Mouse (Mus musculus) heart, embryonic 12.5 days (tissue): ENCODE results near the gene Bcl7a. TPM values are rescaled to one million over a fixed set of nuclear protein-coding genes. Genes with fewer than 3 reads are reported as not detected.

Experiments used
- polyA plus RNA-seq: library from polyadenylated mRNA; unstranded; fragments of >200 nt; fragmentation: Nextera tagmentation; extraction: Ambion mirVana; gene quantifications from 2 replicates; pipeline ENCODE4 v1.2.1, GENCODE M21; 2016

Bcl7a gene
- polyA plus RNA-seq, 1 experiment from 2014 or later = 16.6 TPM

Other genes starting within 250 kb of the Bcl7a start
- 1.0 and 1.3 TPM in 2 replicates for gene Rhof, start 211.1 kb upstream of the Bcl7a start, polyA plus RNA-seq
- 7.4 and 8.1 TPM in 2 replicates for gene Setd1b, start 201.6 kb upstream of the Bcl7a start, polyA plus RNA-seq
- gene Psmd9, start 174.4 kb upstream of the Bcl7a start, polyA plus RNA-seq = 58.5 and 58.6 TPM in 2 replicates
- gene Hpd, start 161.1 kb upstream of the Bcl7a start, polyA plus RNA-seq = not detected in 2 replicates
- 0.24 and 0.64 TPM in 2 replicates for gene Wdr66, start 91.7 kb upstream of the Bcl7a start, polyA plus RNA-seq
- 14.2 TPM in 2 replicates for gene Mlxip, start 51.0 kb downstream of the Bcl7a start, polyA plus RNA-seq
- not detected in 2 replicates for gene Lrrc43, start 145.5 kb downstream of the Bcl7a start, polyA plus RNA-seq
- gene Il31, start 145.7 kb downstream of the Bcl7a start, polyA plus RNA-seq = not detected in 2 replicates
- 0.18 and 0.27 TPM in 2 replicates for gene B3gnt4, start 166.6 kb downstream of the Bcl7a start, polyA plus RNA-seq
- gene Diablo, start 180.3 kb downstream of the Bcl7a start, polyA plus RNA-seq = 90.5 and 94.0 TPM in 2 replicates
- gene Gm49027, start 181.7 kb downstream of the Bcl7a start, polyA plus RNA-seq = 0.13 and 0.22 TPM in 2 replicates
- gene Vps33a, start 229.2 kb downstream of the Bcl7a start, polyA plus RNA-seq = 20.0 and 23.4 TPM in 2 replicates